Mouse (Mus musculus) forebrain, embryonic 16.5 days (tissue): ENCODE data around the gene Slc34a1. TPM values are rescaled to one million over a fixed set of nuclear protein-coding genes. Genes with fewer than 3 reads are reported as not detected.
A peak's percentile ranks its signal among the peaks of the same experiment; 100 is the strongest.

Source experiments
- ATAC-seq: fragments of 200-750 bp; cut with Nextera tagmentation; 2 replicates; pipeline ENCODE4 v1.8.0; 2017; ENCODE audit warnings: mild to moderate bottlenecking, moderate library complexity
- H3K27ac ChIP-seq: fragments of 300-500 bp; sonication (generic); 2 replicates; pipeline ENCODE4 v1.5.1; 2014; ENCODE audit warnings: low read length, control low read depth
- H3K27me3 ChIP-seq: fragments of 300-500 bp; sonication (generic); replicated peaks from 2 replicates; pipeline ENCODE4 v1.6.1; 2014; ENCODE audit warnings: low read length; ENCODE audit not compliant: control insufficient read depth, insufficient read depth
- H3K36me3 ChIP-seq: fragments of 300-500 bp; sonication (generic); 2 replicates; pipeline ENCODE4 v1.6.1; 2014; ENCODE audit not compliant: control insufficient read depth, insufficient read depth
- H3K4me1 ChIP-seq: fragments of 300-500 bp; sonication (generic); replicated peaks from 2 replicates; pipeline ENCODE4 v1.6.1; 2014; ENCODE audit warnings: low read length; ENCODE audit not compliant: control insufficient read depth, insufficient read depth
- H3K4me2 ChIP-seq: fragments of 300-500 bp; sonication (generic); 2 replicates; pipeline ENCODE4 v1.6.1; 2014; ENCODE audit warnings: mild to moderate bottlenecking, low read length, control low read depth
- H3K4me3 ChIP-seq: fragments of 300-500 bp; sonication (generic); replicated peaks from 2 replicates; pipeline ENCODE4 v1.5.1; 2014; ENCODE audit warnings: mild to moderate bottlenecking, low read length, control low read depth
- H3K9ac ChIP-seq: fragments of 300-500 bp; sonication (generic); replicated peaks from 2 replicates; pipeline ENCODE4 v1.6.1; 2014; ENCODE audit warnings: low read depth, low read length, control low read depth
- H3K9me3 ChIP-seq: fragments of 300-500 bp; sonication (generic); 2 replicates; pipeline ENCODE4 v1.6.1; 2016; ENCODE audit warnings: low read length; ENCODE audit not compliant: control insufficient read depth
- WGBS: fragments of 180-500 bp; shearing (Covaris S2); extraction: QIAGEN DNeasy Blood & Tissue Kit; methylation state at CpG from one replicate; pipeline ENCODE4 v1.1.7; 2014; 5-methylcytosine and 5-hydroxymethylcytosine counted together
- polyA plus RNA-seq: library from polyadenylated mRNA; unstranded; fragments of >200 nt; fragmentation: Nextera tagmentation; extraction: Ambion mirVana; gene quantifications from 2 replicates; pipeline ENCODE4 v1.2.1, GENCODE M21; 2015

Gene Slc34a1
- 0.27 TPM in 1 of 2 replicates, not detected in the other for polyA plus RNA-seq

- 91% methylated on average over 1 of the region's 1 CpGs for WGBS
Measured at GRCm38 (mm10) chr13:55398088-55398487, at the start of gene Slc34a1. Gene Slc34a1, plus strand, starts transcription at chr13:55398187.

GRCm38 (mm10) chr13:55361145-55361544, 36.8 kb upstream of the Slc34a1 start:
- H3K27ac ChIP-seq = no peak overlapping the region
- no peaks in the 10 kb centered on the region for H3K9me3 ChIP-seq
- H3K4me2 ChIP-seq = peak overlapping the region; percentile 78
- ATAC-seq = no peak
- H3K9ac ChIP-seq = no peak overlapping the region
- no peaks in the 10 kb centered on the region for H3K27me3 ChIP-seq
- H3K36me3 ChIP-seq = peaks cover 4% of the 10 kb centered on the region; the same call in 1 of the 2 replicates
- peak overlapping the region; percentile 92 for H3K4me3 ChIP-seq
- peaks cover 18% of the 10 kb centered on the region for H3K4me1 ChIP-seq

More at GRCm38 (mm10) chr13:55398088-55398487, at the start of gene Slc34a1:
- Histone ChIP-seq H3K4me1 (no peaks in the 10 kb centered on the region), H3K9me3 (no peaks in the 10 kb centered on the region), H3K9ac (no peak within 1 kb of the TSS), H3K36me3 (no peaks in the 10 kb centered on the region), H3K4me2 (no peak within 1 kb of the TSS), H3K27ac (no peak within 1 kb of the TSS), H3K4me3 (no peak within 1 kb of the TSS), H3K27me3 (no peaks in the 10 kb centered on the region)
- ATAC-seq = no peak

GRCm38 (mm10) chr13:55361974-55362452, 36.0 kb upstream of the Slc34a1 start:
- peak overlapping the region; percentile 91 for H3K27ac ChIP-seq
- peaks cover 18% of the 10 kb centered on the region for H3K4me1 ChIP-seq
- ATAC-seq = peak; percentile 34
- 1% methylated on average over 32 of the region's 32 CpGs for WGBS
- H3K4me3 ChIP-seq = peak overlapping the region; percentile 92
- H3K36me3 ChIP-seq = peaks cover 4% of the 10 kb centered on the region; the same call in 1 of the 2 replicates
- H3K27me3 ChIP-seq = no peaks in the 10 kb centered on the region; the same call in 1 of the 2 replicates
- peak overlapping the region; percentile 87 for H3K9ac ChIP-seq
- no peaks in the 10 kb centered on the region for H3K9me3 ChIP-seq
- H3K4me2 ChIP-seq = peak overlapping the region; percentile 78

DNA sequence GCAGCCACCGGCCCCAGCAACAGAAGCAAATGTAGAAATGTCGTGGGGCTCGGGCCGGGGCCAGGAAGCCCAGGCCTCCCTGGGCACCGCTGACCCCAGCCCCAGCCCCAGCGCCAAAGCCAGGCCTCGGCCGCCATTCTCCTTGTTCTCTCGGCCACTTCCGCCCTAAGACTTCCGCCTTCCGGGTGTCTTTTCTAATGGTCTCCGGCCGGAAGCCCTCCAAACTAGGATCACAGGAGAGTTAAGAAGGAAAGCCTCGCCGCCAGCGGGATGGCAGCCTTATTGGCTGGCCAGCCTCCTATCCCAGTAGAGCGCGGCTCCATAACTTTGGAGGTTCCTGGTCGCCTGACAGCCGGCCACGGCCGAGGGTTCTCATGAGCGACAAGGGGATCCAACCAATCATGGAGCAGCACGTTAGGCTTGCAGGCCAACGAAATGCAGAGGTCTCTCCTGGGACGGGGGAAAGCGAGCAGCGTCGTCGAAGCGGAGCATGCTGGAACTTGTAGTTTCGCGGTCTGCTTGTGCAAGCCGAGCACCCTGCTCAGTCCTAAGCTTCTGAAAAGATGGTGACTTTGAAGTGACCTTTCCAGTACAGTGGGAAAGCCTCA, 35.4 kb upstream of the Slc34a1 start, which contains the start of gene Lman2:
Gene Lman2 (minus strand): TSS at position 331 of the 608 bp plus-strand sequence.
- peak within 1 kb of the TSS; percentile 91 for H3K27ac ChIP-seq
- H3K4me3 ChIP-seq = peak within 1 kb of the TSS; percentile 92
- peak; percentile 99 for ATAC-seq
- peaks cover 4% of the 10 kb centered on the region; the same call in 1 of the 2 replicates for H3K36me3 ChIP-seq
- peak within 1 kb of the TSS; percentile 78 for H3K4me2 ChIP-seq
- H3K4me1 ChIP-seq = peaks cover 18% of the 10 kb centered on the region
- under 1% methylated on average over 35 of the region's 35 CpGs for WGBS
- H3K9ac ChIP-seq = peak within 1 kb of the TSS; percentile 87
- H3K27me3 ChIP-seq = no peaks in the 10 kb centered on the region; the same call in 1 of the 2 replicates
- no peaks in the 10 kb centered on the region for H3K9me3 ChIP-seq

DNA sequence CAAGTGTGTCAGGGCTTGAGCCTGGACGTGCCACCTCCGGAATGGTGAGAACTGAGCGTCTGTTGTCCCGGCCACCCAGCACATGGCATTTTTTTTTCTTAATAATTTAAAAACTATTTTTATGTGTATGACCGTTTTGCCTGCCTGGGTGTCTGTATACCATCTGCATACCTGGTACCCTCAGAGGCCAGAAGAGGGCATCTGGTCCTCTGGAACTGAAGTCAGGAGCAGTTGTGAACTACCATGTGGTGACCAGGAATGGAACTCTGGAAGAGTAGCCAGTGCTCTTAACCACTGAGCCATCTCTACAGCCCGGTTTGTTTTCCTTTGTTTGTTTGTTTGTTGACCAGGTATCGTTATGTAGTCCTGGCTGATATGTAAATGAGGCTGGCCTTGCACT, 29.6 kb upstream of the Slc34a1 start:
- ATAC-seq = no peak

GRCm38 (mm10) chr13:55369531-55370114, 28.4 kb upstream of the Slc34a1 start, which contains the start of gene Rgs14:
Gene Rgs14, plus strand, starts transcription at chr13:55369732.
- no peak within 1 kb of the TSS for H3K27ac ChIP-seq
- WGBS = 58% methylated on average over 13 of the region's 13 CpGs
- no peak within 1 kb of the TSS for H3K9ac ChIP-seq
- no peaks in the 10 kb centered on the region for H3K36me3 ChIP-seq
- H3K9me3 ChIP-seq = no peaks in the 10 kb centered on the region
- H3K4me2 ChIP-seq = no peak within 1 kb of the TSS
- H3K27me3 ChIP-seq = peaks cover 2% of the 10 kb centered on the region; the same call in 1 of the 2 replicates
- H3K4me3 ChIP-seq = no peak within 1 kb of the TSS
- H3K4me1 ChIP-seq = no peaks in the 10 kb centered on the region
- no peak for ATAC-seq

More for the DNA sequence above, 29.6 kb upstream of the Slc34a1 start:
- Histone ChIP-seq H3K9me3 (no peaks in the 10 kb centered on the region), H3K27me3 (no peaks in the 10 kb centered on the region; the same call in 1 of the 2 replicates), H3K4me3 (no peak overlapping the region), H3K27ac (no peak overlapping the region), H3K4me2 (no peak overlapping the region), H3K4me1 (no peaks in the 10 kb centered on the region), H3K36me3 (no peaks in the 10 kb centered on the region), H3K9ac (no peak overlapping the region)
- WGBS = 78% methylated on average over 7 of the region's 7 CpGs

DNA sequence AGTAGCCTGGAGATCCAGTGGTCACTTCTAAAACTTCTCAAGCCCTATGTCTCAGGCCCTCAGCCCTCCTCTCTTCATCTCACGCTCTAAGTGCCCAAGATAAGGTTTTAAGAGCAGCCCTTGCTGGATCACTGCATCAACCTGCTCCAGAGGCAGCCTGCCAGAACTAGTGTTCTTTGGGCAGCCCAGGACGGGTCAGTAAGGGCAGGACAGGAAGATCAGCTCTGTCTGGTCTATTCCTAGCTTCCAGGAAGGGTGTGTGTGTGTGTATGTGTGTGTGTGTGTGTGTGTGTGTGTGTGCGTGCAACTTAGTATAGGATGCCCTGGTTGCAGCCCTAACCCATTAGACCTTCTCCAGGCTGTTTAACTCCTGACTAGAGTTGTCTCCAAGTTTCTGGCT, 27.8 kb upstream of the Slc34a1 start:
- Histone ChIP-seq H3K4me2 (no peak overlapping the region), H3K4me1 (no peaks in the 10 kb centered on the region), H3K36me3 (no peaks in the 10 kb centered on the region), H3K27me3 (peaks cover 2% of the 10 kb centered on the region; the same call in 1 of the 2 replicates), H3K27ac (no peak overlapping the region), H3K9ac (no peak overlapping the region), H3K4me3 (no peak overlapping the region), H3K9me3 (no peaks in the 10 kb centered on the region)
- WGBS = 68% methylated on average over 3 of the region's 3 CpGs
- ATAC-seq = no peak

DNA sequence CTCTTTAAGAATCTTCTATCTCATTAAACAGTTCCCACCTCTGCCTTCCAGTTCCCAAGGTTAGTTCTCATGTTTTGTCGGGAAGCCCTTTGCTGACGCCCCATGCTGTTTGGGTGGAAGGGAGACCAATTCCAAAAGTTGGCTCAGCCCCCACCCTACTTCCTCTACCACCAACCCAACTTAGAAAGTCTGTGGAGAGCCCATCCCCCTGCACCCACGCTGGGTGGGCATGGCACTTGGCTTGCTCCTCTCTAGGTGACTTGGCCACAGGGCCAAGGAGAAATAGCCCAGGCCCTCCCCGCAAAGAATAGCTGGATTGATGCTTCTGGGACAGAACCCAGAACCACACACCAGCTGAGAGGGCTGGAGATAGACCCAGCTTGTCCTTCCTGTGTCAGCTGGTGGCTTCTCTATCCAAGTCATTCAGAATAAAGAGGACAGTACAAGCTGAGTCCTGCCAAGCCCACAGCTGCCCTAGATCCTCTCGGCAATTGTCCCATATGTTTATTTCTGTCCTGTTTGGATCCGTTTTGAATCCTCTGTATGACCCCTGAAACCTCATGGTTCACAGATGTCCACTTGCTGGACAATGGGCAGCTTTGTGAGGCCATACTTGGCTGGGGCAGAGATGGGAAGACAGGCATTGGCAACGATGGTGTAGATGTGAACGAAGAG, 26.8 kb upstream of the Slc34a1 start:
- H3K4me3 ChIP-seq = no peak overlapping the region
- no peak overlapping the region for H3K9ac ChIP-seq
- WGBS = 76% methylated on average over 8 of the region's 8 CpGs
- H3K27me3 ChIP-seq = peaks cover 2% of the 10 kb centered on the region; the same call in 1 of the 2 replicates
- H3K27ac ChIP-seq = no peak overlapping the region
- ATAC-seq = no peak
- H3K9me3 ChIP-seq = no peaks in the 10 kb centered on the region
- no peaks in the 10 kb centered on the region for H3K4me1 ChIP-seq
- H3K36me3 ChIP-seq = no peaks in the 10 kb centered on the region
- no peak overlapping the region for H3K4me2 ChIP-seq

GRCm38 (mm10) chr13:55371740-55372139, 26.2 kb upstream of the Slc34a1 start:
- 56% methylated on average over 5 of the region's 5 CpGs for WGBS
- no peak overlapping the region for H3K4me2 ChIP-seq
- no peaks in the 10 kb centered on the region for H3K4me1 ChIP-seq
- peaks cover 2% of the 10 kb centered on the region; the same call in 1 of the 2 replicates for H3K27me3 ChIP-seq
- ATAC-seq = no peak
- H3K4me3 ChIP-seq = no peak overlapping the region
- no peaks in the 10 kb centered on the region for H3K36me3 ChIP-seq
- H3K27ac ChIP-seq = no peak overlapping the region
- H3K9ac ChIP-seq = no peak overlapping the region
- no peaks in the 10 kb centered on the region for H3K9me3 ChIP-seq
